Mouse (Mus musculus) myocyte (in vitro differentiated cells): ENCODE data around the gene Brf1.

Experiments used
- CEBPB ChIP-seq: IDR thresholded peaks from 2 replicates; pipeline ENCODE4 v1.6.1; 2011; ENCODE audit warnings: mild to moderate bottlenecking, moderate library complexity; ENCODE audit not compliant: poor library complexity, insufficient read depth, severe bottlenecking
- E2F4 ChIP-seq: IDR thresholded peaks from one replicate; pipeline ENCODE4 v1.6.1; 2011; ENCODE audit warnings: mild to moderate bottlenecking, control low read depth, moderate library complexity; ENCODE audit not compliant: insufficient read depth
- MAX ChIP-seq: IDR thresholded peaks from one replicate; pipeline ENCODE4 v1.6.1; 2011; ENCODE audit warnings: low read depth, mild to moderate bottlenecking, control low read depth
- MYOD1 ChIP-seq, 3 experiments: IDR thresholded peaks; one replicate each; pipeline ENCODE4 v1.6.1; 2011; ENCODE audit warnings: control low read depth in 2 of 3, low read depth in 2 of 3, mild to moderate bottlenecking in 2 of 3, moderate library complexity in 1 of 3; ENCODE audit not compliant: insufficient read length in 2 of 3, control insufficient read depth in 1 of 3
- MYOG ChIP-seq, 3 experiments: IDR thresholded peaks; one replicate each; pipeline ENCODE4 v1.6.1; 2011; ENCODE audit warnings: control low read depth in 2 of 3, low read depth in 2 of 3, mild to moderate bottlenecking in 2 of 3; ENCODE audit not compliant: insufficient read length in 2 of 3, control insufficient read depth in 1 of 3, insufficient read depth in 1 of 3
- POLR2A ChIP-seq: IDR thresholded peaks from one replicate; pipeline ENCODE4 v1.6.1; 2011; ENCODE audit warnings: low read depth, mild to moderate bottlenecking, control low read depth, moderate library complexity; ENCODE audit not compliant: insufficient read length
- POLR2AphosphoS2 ChIP-seq: IDR thresholded peaks from one replicate; pipeline ENCODE4 v1.6.1; 2011; ENCODE audit warnings: low read depth, control low read depth; ENCODE audit not compliant: insufficient read length
- TCF12 ChIP-seq: IDR thresholded peaks from one replicate; pipeline ENCODE4 v1.6.1; 2011; ENCODE audit warnings: mild to moderate bottlenecking, control low read depth; ENCODE audit not compliant: poor library complexity, insufficient read depth, severe bottlenecking
- TCF3 ChIP-seq: IDR thresholded peaks from one replicate; pipeline ENCODE4 v1.6.1; 2011; ENCODE audit warnings: low read depth, control low read depth; ENCODE audit not compliant: insufficient read length
- USF1 ChIP-seq: IDR thresholded peaks from one replicate; pipeline ENCODE4 v1.6.1; 2011; ENCODE audit warnings: low read depth, mild to moderate bottlenecking, control low read depth, moderate library complexity

DNA sequence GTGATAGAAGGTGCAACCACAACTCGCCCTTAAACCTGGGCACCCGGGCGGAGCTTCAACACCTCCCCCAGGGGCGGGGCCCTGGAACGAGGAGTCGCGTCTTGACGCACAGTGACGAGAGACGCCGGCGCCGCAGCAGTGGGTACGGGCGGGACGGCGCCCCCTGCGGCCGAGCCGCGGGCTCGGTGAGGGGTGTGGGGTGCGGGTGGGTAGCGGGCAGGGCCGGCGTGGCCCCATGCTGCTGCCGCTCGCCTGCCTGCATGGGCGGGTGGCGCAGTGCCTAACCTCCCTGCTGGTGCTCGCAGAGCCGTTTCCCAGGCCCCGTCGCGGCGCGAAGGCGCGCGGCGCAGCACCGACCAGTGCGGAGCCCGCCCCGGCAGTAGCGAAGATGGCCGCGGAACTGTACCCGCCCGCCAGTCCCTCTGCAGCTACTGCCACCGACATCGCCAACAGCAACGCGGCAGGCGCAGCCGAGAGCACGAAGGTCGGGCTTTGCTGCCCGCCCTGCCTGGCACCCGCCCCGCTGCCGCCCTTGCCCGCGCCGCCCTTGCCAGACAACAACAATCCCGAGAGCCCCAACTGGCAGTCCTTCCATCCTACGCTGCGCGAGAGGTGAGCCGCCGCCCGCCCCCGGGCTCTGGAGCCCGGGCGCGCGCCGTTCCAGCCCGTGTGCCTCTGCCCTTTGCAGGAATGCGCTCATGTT lies 24.0 kb downstream of the Brf1 start, which contains the start of gene Btbd6:
- no peak for TF ChIP-seq TCF3
- TF ChIP-seq E2F4: no peak
- peak in 1 of 3 experiments; percentile 3 for TF ChIP-seq MYOG (IDR thresholded peaks at IDR 0.05; ENCODE audit: control insufficient read depth in 1 of 3, insufficient read depth in 1 of 3, insufficient read length in 2 of 3, low read depth in 2 of 3)
- no peak for TF ChIP-seq TCF12
- TF ChIP-seq MYOD1 (IDR thresholded peaks at IDR 0.05; ENCODE audit: control insufficient read depth in 1 of 3, insufficient read length in 2 of 3, low read depth in 2 of 3): peak in 1 of 3 experiments; percentile 58
- TF ChIP-seq MAX: no peak
- TF ChIP-seq USF1: no peak
- TF ChIP-seq POLR2A: peak; percentile 90
- TF ChIP-seq CEBPB: no peak
- TF ChIP-seq POLR2AphosphoS2: peak; percentile 91
